Mouse (Mus musculus) left cerebral cortex, adult 2 months (tissue): ENCODE data around the gene Ahnak. TPM values are rescaled to one million over a fixed set of nuclear protein-coding genes. Genes with fewer than 3 reads are reported as not detected.

Source experiments
- DNase-seq, 2 experiments: peaks; one replicate each; pipeline ENCODE4 v3.0.0; 2021 to 2022; ENCODE audit warnings: low spot score in 2 of 2, mixed read lengths in 1 of 2; ENCODE audit errors: extremely low spot score in 1 of 2
- H3K27ac ChIP-seq: fragments of 200-600 bp; 2 replicates; pipeline ENCODE4 v1.8.1; 2022
- H3K4me3 ChIP-seq: fragments of 200-600 bp; 2 replicates; pipeline ENCODE4 v1.8.1; 2022
- CTCF ChIP-seq: fragments of 200-600 bp; IDR thresholded peaks from 2 replicates; pipeline ENCODE4 v1.8.1; 2022; ENCODE audit warnings: antibody characterized with exemption, mild to moderate bottlenecking, moderate library complexity
- intact Hi-C: fragments of 180-260 bp; cut with DNase I; formaldehyde crosslinking; loops from one replicate; pipeline ENCODE4 v1.15.1; 2025
- total RNA-seq, 2 experiments: library from RNA; stranded (reverse); gene quantifications; 2 replicates each; pipeline ENCODE4 v1.2.3; 2021

The Ahnak gene
- total RNA-seq, 2 experiments from 2014 or later, result 22.5 to 32.2 TPM

DNA sequence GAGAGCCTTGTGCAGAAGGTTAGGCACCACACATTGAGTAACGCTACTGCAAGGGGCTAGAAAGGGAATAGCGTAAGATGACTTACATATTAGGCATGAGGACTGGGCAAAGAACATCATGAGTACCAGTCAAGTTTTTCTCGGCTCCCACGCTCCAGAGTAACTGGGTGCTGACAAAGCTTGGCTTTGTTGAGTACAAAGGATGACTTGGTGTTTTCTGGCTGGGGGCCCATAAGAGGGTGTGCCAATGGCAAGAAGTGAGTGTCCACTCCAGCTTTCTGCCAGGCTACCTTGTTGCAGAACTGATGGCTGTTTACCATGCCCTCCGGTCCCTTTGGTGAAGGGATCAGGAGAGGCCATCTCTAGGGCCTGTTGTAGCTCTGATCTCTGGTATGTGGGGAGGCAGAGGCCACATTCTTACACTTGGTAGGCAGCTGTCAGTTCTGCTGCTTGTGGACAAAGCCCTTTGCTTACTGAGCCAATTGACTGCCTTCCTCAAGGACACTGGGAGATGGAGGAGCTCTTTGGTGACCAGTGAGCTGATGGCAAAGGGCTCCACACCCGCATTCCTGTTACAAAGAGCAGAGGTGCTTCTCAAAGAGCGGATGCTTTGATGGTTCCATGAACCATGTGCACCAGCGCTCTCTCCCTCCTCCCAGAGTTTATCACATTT is 72.3 kb downstream of the Ahnak start:
- Histone ChIP-seq H3K27ac (no peak overlapping the region), H3K4me3 (no peak overlapping the region)
- TF ChIP-seq CTCF, result no peak
- intact Hi-C loops, result no loop called here
- no peak for DNase-seq

DNA sequence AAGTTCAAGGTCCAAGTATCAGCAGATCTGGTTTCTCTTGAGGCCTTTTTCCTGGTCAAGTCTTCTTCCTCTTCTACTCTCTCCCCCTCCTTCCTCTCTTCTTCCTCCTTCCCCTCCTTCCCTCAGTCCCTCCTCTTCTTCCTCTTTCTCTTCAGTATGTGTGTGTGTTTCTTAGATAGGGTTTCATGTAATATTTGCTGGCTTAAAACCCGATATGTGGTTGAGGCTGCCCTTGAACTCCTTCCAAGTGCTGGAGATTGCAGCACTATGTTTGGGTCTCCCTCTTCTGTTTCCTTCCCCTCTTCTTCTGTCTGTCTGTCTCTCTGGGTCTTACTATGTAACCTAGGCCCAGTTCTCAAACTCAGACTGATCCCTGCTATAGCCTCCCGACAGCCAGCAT is 73.7 kb downstream of the Ahnak start:
- no peak for DNase-seq
- no peak overlapping the region for H3K4me3 ChIP-seq
- TF ChIP-seq CTCF, result no peak
- intact Hi-C loops, result no loop called here
- no peak overlapping the region for H3K27ac ChIP-seq

DNA sequence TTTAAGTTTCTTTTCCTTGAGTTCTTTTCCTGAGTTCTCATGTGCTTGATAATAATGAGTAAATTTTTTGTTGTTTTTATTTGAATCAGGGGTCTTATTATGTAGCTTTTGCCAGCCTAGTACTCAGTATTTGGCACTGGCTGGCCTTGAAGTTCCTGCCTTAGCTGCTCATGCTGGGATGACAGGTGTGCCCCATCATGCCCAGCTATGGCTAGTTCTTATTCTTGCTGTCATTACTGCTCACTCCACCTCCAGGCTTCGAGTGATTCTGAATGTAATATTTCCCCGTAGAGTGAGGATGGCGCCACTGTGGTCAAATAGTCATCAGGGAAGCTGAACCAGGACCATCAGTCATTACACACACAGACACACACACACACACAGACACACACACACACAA is 74.7 kb downstream of the Ahnak start:
- Histone ChIP-seq H3K4me3 (no peak overlapping the region), H3K27ac (no peak overlapping the region)
- DNase-seq, result no peak
- intact Hi-C loops, result no loop called here
- TF ChIP-seq CTCF, result no peak

DNA sequence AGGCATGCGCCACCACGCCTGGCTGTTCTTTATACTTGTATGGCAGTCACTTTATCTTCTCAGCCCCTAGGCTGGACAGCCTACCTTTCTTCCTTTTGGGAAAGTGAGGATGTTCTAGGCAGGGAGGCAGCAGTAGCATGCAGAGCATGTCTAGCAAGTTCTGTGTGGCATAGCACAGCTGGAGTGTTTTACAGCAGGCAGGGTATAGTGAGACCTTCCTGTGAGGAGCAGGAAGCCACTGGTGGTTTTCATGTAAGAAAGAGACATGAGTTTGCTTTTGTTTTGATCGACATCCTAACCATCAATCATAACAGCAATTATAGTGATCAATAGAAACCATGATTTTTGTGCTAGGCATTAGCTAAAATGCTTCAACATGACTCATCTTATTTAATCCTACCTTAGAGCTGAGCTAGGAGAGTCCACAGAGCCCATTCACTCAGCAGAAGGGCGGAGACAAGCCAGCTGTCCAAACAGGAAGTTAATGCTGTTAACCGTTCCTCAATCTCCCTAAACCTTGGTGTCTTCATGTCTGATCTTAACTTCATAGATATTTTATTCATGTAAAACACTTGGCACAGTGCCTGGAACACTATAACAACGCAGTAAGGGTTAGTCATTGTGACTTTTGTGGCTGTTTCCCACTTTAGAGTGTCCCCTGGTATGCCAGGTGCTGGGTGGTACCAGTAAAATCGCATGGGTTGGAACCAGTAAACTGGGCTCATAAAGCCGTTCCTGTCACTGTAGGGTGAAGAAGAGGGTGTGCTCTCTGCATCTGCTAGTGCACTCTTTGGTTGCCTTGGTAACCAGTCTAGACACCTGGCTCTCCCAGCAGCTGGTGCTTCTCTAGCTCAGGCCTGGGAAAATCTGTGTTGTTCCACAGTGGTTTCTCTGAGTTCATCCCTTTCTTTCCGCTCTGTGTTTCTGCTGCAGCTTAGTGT is 76.8 kb downstream of the Ahnak start:
- no peak overlapping the region for H3K4me3 ChIP-seq
- intact Hi-C loops, result no loop called here
- no peak for TF ChIP-seq CTCF
- peak in 1 of 2 experiments; percentile 34 for DNase-seq
- peak overlapping the region; percentile 18; the same call in 1 of the 2 replicates for H3K27ac ChIP-seq

DNA sequence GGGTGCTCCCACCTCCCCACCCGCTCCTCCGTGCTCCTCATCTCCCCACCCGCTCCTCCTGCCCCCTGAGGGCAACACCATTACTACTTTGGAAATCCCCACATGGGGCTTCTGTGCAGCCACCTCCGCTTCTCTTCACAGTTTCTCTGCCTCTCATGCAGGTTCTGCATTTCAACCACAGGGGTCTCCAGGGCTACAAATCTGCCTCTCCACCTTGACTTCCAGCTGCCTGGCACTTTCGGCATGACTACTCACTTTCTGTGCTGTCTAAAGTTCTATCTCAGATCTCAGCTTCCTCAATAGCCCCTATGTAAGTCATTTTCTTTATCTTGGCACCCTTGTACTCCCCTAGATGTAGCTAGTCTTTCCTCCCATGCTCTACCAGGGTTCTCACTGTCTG is 78.2 kb downstream of the Ahnak start:
- DNase-seq, result no peak
- H3K27ac ChIP-seq, result no peak overlapping the region
- intact Hi-C loops, result no loop called here
- H3K4me3 ChIP-seq, result no peak overlapping the region
- TF ChIP-seq CTCF, result no peak

DNA sequence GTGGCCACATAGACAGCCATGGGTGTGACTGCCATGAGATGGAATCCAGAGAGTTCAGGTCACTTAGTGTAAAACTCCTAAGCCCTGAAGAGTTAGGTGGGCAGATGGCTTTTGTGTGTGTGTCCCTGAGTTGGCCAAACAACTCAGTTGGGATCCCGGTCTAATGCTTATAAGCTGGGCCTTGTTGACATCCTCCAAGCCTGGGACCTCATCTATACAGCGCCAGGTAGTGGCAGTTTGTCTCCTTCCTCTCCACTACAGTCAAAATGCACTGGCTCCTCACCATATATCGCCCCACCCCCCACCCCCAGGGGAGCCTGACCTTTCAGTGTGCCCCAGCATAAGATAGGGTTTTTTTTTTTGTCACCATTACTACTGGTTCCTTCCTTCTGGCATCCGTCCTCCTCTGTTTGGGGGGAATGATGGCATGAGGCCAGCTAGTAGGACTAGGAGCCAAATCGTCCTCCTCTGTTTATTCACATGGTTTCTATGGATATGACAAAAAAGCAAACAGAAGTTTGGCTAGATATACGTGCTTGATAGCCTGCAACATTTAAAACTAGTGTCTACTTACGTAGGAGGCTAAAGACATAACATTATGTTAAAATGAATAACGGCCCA is 80.7 kb downstream of the Ahnak start:
- Histone ChIP-seq H3K27ac (no peak overlapping the region), H3K4me3 (no peak overlapping the region)
- intact Hi-C loops, result no loop called here
- DNase-seq, result peak in 1 of 2 experiments; percentile 25
- TF ChIP-seq CTCF, result no peak

DNA sequence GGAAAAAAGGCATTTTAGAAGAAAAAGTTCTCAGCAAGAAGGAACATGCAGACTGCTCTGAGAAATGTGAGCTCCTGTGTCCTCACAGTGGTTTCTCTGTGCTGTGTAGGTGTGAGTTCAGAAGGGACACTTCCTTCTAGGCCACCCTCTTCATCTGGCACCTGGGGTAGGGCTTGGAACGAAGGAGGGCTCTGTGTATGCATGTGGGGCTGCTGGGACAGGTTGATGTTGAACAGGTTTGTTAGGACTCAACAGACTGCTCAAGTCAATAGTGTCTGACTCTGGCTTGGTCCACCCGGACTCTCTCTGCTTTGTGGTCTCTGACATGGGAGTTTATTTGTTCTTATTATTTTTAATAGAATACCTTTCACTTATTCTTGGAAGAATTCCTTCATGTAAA is 81.2 kb downstream of the Ahnak start:
- H3K4me3 ChIP-seq, result no peak overlapping the region
- no peak overlapping the region for H3K27ac ChIP-seq
- intact Hi-C loops, result no loop called here
- no peak for DNase-seq
- TF ChIP-seq CTCF, result no peak

DNA sequence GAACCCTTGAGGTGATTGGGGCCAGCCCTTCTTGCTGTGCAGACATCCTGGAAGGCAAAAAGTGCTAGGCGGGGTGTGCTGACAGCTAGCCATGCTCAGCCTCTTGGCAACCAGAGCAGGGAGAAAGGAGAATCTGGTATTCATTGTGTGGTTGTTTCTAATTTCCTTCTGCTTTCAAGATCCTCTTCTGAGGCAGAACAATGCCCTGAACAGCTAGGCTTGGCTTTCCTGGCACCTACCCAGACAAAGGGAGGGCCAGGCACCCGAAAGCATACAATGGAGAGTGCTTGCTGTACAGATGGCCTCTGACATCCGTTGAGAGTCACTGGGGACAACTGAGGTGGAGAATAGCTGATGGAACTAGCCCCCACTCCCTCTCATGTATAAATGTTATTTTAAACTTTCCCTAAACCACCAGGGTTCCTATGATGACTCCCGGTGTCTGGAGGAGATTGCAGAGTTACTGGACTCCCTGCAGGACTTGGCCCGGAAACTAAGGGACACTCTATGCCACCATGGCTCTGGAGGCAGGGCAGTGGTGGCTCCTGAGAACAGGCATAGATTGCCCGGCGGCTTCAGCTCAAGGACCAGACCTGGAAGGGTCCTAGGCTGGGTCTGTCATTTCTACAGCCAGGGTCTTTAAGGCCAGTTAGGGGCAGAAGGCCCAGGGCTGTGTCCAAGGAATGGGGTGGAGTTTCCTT is 82.5 kb downstream of the Ahnak start:
- Histone ChIP-seq H3K27ac (peak overlapping the region; percentile 22; the same call in 1 of the 2 replicates), H3K4me3 (no peak overlapping the region)
- peak in 1 of 2 experiments; percentile 28 for DNase-seq
- no peak for TF ChIP-seq CTCF
- intact Hi-C loops, result no loop called here

DNA sequence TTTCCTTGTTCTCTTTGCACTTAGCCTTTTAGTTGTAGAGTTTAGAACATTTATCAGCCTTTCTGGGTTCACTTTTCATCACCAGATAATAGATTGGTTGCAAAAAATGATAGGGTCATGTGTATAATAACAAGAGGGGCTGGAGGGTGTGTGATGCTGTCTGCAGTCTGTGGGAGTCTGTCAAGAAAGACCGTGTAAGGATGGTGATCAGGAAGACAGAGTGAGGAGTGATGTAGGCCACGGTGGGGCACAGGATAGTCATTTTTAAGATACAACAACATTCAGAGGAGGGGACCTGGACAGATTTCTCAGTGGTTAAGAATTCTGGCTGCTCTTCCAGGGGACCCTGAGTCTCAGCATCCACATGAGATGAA is 83.1 kb downstream of the Ahnak start:
- DNase-seq, result no peak
- intact Hi-C loops, result no loop called here
- no peak for TF ChIP-seq CTCF
- Histone ChIP-seq H3K4me3 (no peak overlapping the region), H3K27ac (peak overlapping the region; percentile 22; the same call in 1 of the 2 replicates)

DNA sequence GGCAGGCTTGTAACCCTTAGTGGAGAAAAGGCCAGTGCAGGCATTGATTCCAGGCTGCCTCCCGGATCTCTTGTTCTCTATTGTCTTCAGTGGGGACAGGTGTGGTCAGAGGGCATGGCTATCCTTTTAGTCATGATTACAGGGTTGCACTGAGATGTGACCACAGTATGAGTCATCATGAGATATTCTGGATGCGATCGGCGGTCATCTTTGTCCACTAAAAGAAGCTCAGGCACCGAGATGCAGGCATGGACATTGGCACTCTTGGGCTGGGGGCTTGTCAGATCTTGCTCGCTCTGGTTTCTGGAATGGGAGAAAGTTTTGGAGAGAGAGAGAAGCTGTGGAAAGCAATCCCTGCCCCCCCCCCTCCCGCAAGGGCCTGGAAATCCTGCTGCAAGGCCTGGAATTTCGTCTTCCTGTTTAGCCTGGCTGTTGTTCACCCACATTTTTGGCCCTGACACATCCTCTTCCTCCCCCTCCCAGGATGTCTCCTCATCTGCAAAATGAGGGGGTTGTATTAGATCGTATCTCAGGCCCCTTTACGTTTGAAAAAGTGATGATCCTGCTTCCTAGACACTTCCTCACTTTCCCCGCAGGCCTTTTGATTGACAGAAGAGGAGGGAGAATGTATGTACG is 84.8 kb downstream of the Ahnak start:
- no peak for TF ChIP-seq CTCF
- no peak for DNase-seq
- no peak overlapping the region for H3K27ac ChIP-seq
- intact Hi-C loops, result loop anchor here (2.0 kb wide), 1 partner anchor 75 kb away; no protein-coding TSS in a partner anchor
- no peak overlapping the region for H3K4me3 ChIP-seq

DNA sequence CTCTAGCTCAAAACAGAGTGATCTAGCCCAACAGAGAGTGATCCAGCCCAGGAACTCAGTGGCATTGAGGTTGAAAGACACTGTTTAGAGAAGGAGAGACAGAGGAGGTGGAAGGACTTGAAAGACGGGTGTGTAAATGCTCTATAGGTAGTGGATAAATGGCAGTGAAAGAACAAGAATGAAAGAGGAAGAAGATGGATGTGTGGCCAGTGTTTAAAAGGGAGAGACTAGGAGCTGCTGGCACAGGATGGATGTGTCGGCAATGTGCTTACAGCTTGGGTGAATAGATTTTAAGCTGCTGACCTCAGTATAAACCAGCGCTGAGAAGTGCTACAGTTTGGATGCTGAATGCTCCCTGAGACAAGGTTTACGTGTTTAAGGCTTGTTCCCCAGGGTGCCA is 85.3 kb downstream of the Ahnak start:
- Histone ChIP-seq H3K27ac (no peak overlapping the region), H3K4me3 (no peak overlapping the region)
- intact Hi-C loops, result loop anchor here (2.0 kb wide), 1 partner anchor 76 kb away; no protein-coding TSS in a partner anchor
- TF ChIP-seq CTCF, result no peak
- no peak for DNase-seq
